Comparison of ENCODE assay signal across 27 mouse cellular contexts in the genomic region with DNA sequence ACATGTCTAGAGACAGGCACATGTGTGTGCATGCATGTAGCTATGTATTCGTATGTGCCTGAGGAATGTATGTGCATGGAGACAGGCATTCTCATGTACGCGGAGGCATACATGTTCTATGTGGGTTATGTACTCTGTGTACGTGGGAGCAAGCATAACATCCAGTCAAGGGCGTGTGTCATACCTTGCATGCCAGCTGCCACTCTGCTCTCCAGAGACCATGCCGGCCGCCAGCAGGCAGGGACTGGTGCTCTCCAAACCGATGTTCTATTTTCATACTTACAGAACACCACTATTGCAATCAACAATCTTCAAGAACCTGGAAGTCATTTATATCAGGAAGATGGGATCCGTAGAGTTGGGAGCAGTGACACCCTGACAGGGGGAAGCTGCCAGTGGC. TPM values are rescaled to one million over a fixed set of nuclear protein-coding genes. Genes with fewer than 3 reads are reported as not detected.
DNase-seq lines count a peak whose midpoint lies in the region; ATAC-seq and TF ChIP-seq lines count a peak whose summit lies in the region.
"Had no signal": no experiment of that assay in that cellular context is flagged by ENCODE, and none has a peak within 500 bp of the region (broad histone marks: within the 10 kb centered on the region; RNA-seq: fewer than 3 reads in every experiment).

No protein-coding gene starts in this region.

- TF ChIP-seq EP300 in lung, postnatal 0 days (IDR thresholded peaks at IDR 0.05) = 0 out of 2 replicates have a peak, but pooled peaks have one; percentile 7

- H3K27ac ChIP-seq in heart, embryonic 13.5 days (replicated peaks) = peak overlapping the region; percentile 24; the same call in 1 of the 2 replicates
- H3K27ac ChIP-seq in heart, embryonic 12.5 days (ENCODE audit: poor library complexity, severe bottlenecking) = no peak overlapping the region
- no peak overlapping the region for H3K27ac ChIP-seq in lung, postnatal 0 days (ENCODE audit: low read length)
- H3K27ac ChIP-seq: gastrocnemius, adult 2 months; hindbrain, embryonic 13.5 days; limb, embryonic 13.5 days; neural tube, embryonic 12.5 days had no signal

- H3K9ac ChIP-seq in heart, embryonic 13.5 days = no peak overlapping the region
- H3K9ac ChIP-seq in heart, embryonic 12.5 days = no peak overlapping the region
- no peak overlapping the region for H3K9ac ChIP-seq in lung, postnatal 0 days (replicated peaks; ENCODE audit: low read depth)
- H3K9ac ChIP-seq: hindbrain, embryonic 13.5 days; limb, embryonic 13.5 days; neural tube, embryonic 12.5 days had no signal

- no peak for ATAC-seq in heart, embryonic 13.5 days (ENCODE audit: extremely low read depth, insufficient number of reproducible peaks, low FRiP score, low TSS enrichment)
- no peak for ATAC-seq in heart, embryonic 12.5 days (ENCODE audit: insufficient number of reproducible peaks, low FRiP score)
- no peak for ATAC-seq in lung, postnatal 0 days
- ATAC-seq: forebrain, embryonic 16.5 days; midbrain, embryonic 16.5 days had no signal

- no peaks in the 10 kb centered on the region for H3K9me3 ChIP-seq in heart, embryonic 13.5 days
- no peaks in the 10 kb centered on the region for H3K9me3 ChIP-seq in heart, embryonic 12.5 days (replicated peaks)
- H3K9me3 ChIP-seq in lung, postnatal 0 days (ENCODE audit: low read length) = no peaks in the 10 kb centered on the region
- H3K9me3 ChIP-seq: hindbrain, embryonic 13.5 days; limb, embryonic 13.5 days; neural tube, embryonic 12.5 days had no signal

- no peaks in the 10 kb centered on the region for H3K36me3 ChIP-seq in heart, embryonic 13.5 days
- H3K36me3 ChIP-seq in heart, embryonic 12.5 days = no peaks in the 10 kb centered on the region
- no peaks in the 10 kb centered on the region for H3K36me3 ChIP-seq in lung, postnatal 0 days (ENCODE audit: insufficient read depth, low read length)
- H3K36me3 ChIP-seq: G1E; hindbrain, embryonic 13.5 days; limb, embryonic 13.5 days; neural tube, embryonic 12.5 days had no signal

- H3K27me3 ChIP-seq in heart, embryonic 13.5 days (replicated peaks) = no peaks in the 10 kb centered on the region
- no peaks in the 10 kb centered on the region for H3K27me3 ChIP-seq in heart, embryonic 12.5 days (replicated peaks)
- no peaks in the 10 kb centered on the region for H3K27me3 ChIP-seq in lung, postnatal 0 days (replicated peaks; ENCODE audit: insufficient read depth, low read length)
- H3K27me3 ChIP-seq: hindbrain, embryonic 13.5 days; limb, embryonic 13.5 days; neural tube, embryonic 12.5 days had no signal

- H3K4me2 ChIP-seq in heart, embryonic 13.5 days = no peak overlapping the region
- no peak overlapping the region for H3K4me2 ChIP-seq in heart, embryonic 12.5 days
- no peak overlapping the region for H3K4me2 ChIP-seq in lung, postnatal 0 days (replicated peaks; ENCODE audit: low read depth, low read length)
- H3K4me2 ChIP-seq: hindbrain, embryonic 13.5 days; limb, embryonic 13.5 days; liver, embryonic 11.5 days; midbrain, embryonic 11.5 days; neural tube, embryonic 12.5 days had no signal

- no peak for TF ChIP-seq CTCF in lung, postnatal 0 days (IDR thresholded peaks at IDR 0.05)

- H3K4me3 ChIP-seq in heart, embryonic 13.5 days = no peak overlapping the region
- no peak overlapping the region for H3K4me3 ChIP-seq in heart, embryonic 12.5 days
- no peak overlapping the region for H3K4me3 ChIP-seq in lung, postnatal 0 days (ENCODE audit: low read depth, low read length)
- H3K4me3 ChIP-seq: erythroblast, embryonic 14.5 days; gastrocnemius, adult 2 months; hindbrain, embryonic 13.5 days; limb, embryonic 13.5 days; neural tube, embryonic 12.5 days had no signal

- WGBS in heart, embryonic 13.5 days = 76% methylated on average over 9 of the region's 9 CpGs
- WGBS in heart, embryonic 12.5 days = 84% methylated on average over 9 of the region's 9 CpGs
- WGBS in lung, postnatal 0 days = 60% methylated on average over 9 of the region's 9 CpGs

- peak; percentile 46 for DNase-seq in adrenal gland, postnatal 14 days
- DNase-seq in adrenal gland, postnatal 25 days = no peak
- peak; percentile 22 for DNase-seq in lung, postnatal 0 days (ENCODE audit: low spot score)
- DNase-seq in lung, adult 18-20 months = no peak
- peak; percentile 14 for DNase-seq in urinary bladder, adult 2 months (ENCODE audit: low spot score)
- DNase-seq in urinary bladder, postnatal 14 days (ENCODE audit: low spot score) = no peak
- DNase-seq: adrenal gland, postnatal 36 days; cerebellum, adult 2 months; cerebellum, postnatal 14 days; gastrocnemius, adult 2 months; kidney, adult 2 months; kidney, postnatal 4 days; right cerebral cortex, adult 18-20 months; spleen, adult 18-20 months had no signal

- H3K4me1 ChIP-seq in heart, embryonic 13.5 days = peaks cover 36% of the 10 kb centered on the region
- H3K4me1 ChIP-seq in heart, embryonic 12.5 days (replicated peaks) = peaks cover 20% of the 10 kb centered on the region
- peaks cover 11% of the 10 kb centered on the region for H3K4me1 ChIP-seq in lung, postnatal 0 days (ENCODE audit: insufficient read depth, low read depth, low read length)

RNA-seq across cellular contexts. Expression of a gene that starts 3.4 kb away (rescaled TPM):
- total RNA-seq in adrenal gland, postnatal 14 days (2021) = 2.7 and 3.9 TPM in 2 replicates
- 3.0 and 4.0 TPM in 2 replicates for total RNA-seq in adrenal gland, postnatal 25 days (2021)
- polyA plus RNA-seq in heart, embryonic 13.5 days (2015; fragmentation: Nextera tagmentation; extraction: Ambion mirVana) = 0.11 TPM in 1 of 2 replicates, not detected in the other
- polyA plus RNA-seq in heart, embryonic 12.5 days (2016; fragmentation: Nextera tagmentation; extraction: Ambion mirVana) = 0.08 TPM in 1 of 2 replicates, not detected in the other
- polyA plus RNA-seq in lung, postnatal 0 days (2015; fragmentation: Nextera tagmentation; extraction: Ambion mirVana) = 0.06 TPM in 1 of 2 replicates, not detected in the other
- 15.1 and 15.8 TPM in 2 replicates for polyA plus RNA-seq in urinary bladder, adult 2 months (2012; rRNA removed)
- total RNA-seq: G1E had no signal
- polyA plus RNA-seq: erythroblast, embryonic 14.5 days; G1E; heart, embryonic 14.5 days; liver, embryonic 11.5 days; liver, embryonic 16.5 days had no signal

RNA-seq across cellular contexts. Expression of a gene that starts 3.7 kb away (rescaled TPM):
- 3.8 and 3.9 TPM in 2 replicates for total RNA-seq in adrenal gland, postnatal 14 days (2021)
- total RNA-seq in adrenal gland, postnatal 25 days (2021) = 5.8 and 6.3 TPM in 2 replicates
- polyA plus RNA-seq in heart, embryonic 13.5 days (2015; fragmentation: Nextera tagmentation; extraction: Ambion mirVana) = 2.3 and 3.3 TPM in 2 replicates
- polyA plus RNA-seq in heart, embryonic 12.5 days (2016; fragmentation: Nextera tagmentation; extraction: Ambion mirVana) = 2.7 and 3.4 TPM in 2 replicates
- polyA plus RNA-seq in lung, postnatal 0 days (2015; fragmentation: Nextera tagmentation; extraction: Ambion mirVana) = 2.3 and 2.7 TPM in 2 replicates
- polyA plus RNA-seq in urinary bladder, adult 2 months (2012; rRNA removed) = 9.9 and 11.0 TPM in 2 replicates
- polyA plus RNA-seq: erythroblast, embryonic 14.5 days; G1E had no signal

RNA-seq across cellular contexts. Expression of a gene that starts 31.8 kb away (rescaled TPM):
- 10.9 and 11.2 TPM in 2 replicates for total RNA-seq in adrenal gland, postnatal 14 days (2021)
- total RNA-seq in adrenal gland, postnatal 25 days (2021) = 20.9 and 25.4 TPM in 2 replicates
- 7.3 and 8.0 TPM in 2 replicates for polyA plus RNA-seq in heart, embryonic 13.5 days (2015; fragmentation: Nextera tagmentation; extraction: Ambion mirVana)
- polyA plus RNA-seq in heart, embryonic 12.5 days (2016; fragmentation: Nextera tagmentation; extraction: Ambion mirVana) = 8.0 and 9.2 TPM in 2 replicates
- polyA plus RNA-seq in lung, postnatal 0 days (2015; fragmentation: Nextera tagmentation; extraction: Ambion mirVana) = 23.6 and 27.5 TPM in 2 replicates
- polyA plus RNA-seq in urinary bladder, adult 2 months (2012; rRNA removed) = 32.3 and 35.8 TPM in 2 replicates
- polyA plus RNA-seq: erythroblast, embryonic 14.5 days had no signal

Comparison
In these comparisons a context has a peak if more than half of its experiments do, and no peak if none do; other contexts are left out.
1. DNase-seq: peak in adrenal gland, postnatal 14 days (single experiment), lung, postnatal 0 days (single experiment) and urinary bladder, adult 2 months (single experiment); none in adrenal gland, postnatal 25 days (single experiment), lung, adult 18-20 months (0 of 2) and urinary bladder, postnatal 14 days (single experiment).
2. RNA of a gene that starts 3.4 kb away (polyA plus RNA-seq): 15.1 to 15.8 TPM in urinary bladder, adult 2 months; 0.11 TPM in heart, embryonic 13.5 days, 0.08 TPM in heart, embryonic 12.5 days and 0.06 TPM in lung, postnatal 0 days; every median in the first group is over 10 times any median in the second.